Mouse (Mus musculus) R1 (cell line): Measurements from ENCODE around the gene Zdhhc14.
A peak's percentile ranks its signal among the peaks of the same experiment; 100 is the strongest.

ENCODE experiments used
- DNase-seq: peaks from one replicate; pipeline ENCODE4 v3.0.0-alpha.2; 2018; ENCODE audit warnings: low read depth, low spot score

Gene Zdhhc14

DNA sequence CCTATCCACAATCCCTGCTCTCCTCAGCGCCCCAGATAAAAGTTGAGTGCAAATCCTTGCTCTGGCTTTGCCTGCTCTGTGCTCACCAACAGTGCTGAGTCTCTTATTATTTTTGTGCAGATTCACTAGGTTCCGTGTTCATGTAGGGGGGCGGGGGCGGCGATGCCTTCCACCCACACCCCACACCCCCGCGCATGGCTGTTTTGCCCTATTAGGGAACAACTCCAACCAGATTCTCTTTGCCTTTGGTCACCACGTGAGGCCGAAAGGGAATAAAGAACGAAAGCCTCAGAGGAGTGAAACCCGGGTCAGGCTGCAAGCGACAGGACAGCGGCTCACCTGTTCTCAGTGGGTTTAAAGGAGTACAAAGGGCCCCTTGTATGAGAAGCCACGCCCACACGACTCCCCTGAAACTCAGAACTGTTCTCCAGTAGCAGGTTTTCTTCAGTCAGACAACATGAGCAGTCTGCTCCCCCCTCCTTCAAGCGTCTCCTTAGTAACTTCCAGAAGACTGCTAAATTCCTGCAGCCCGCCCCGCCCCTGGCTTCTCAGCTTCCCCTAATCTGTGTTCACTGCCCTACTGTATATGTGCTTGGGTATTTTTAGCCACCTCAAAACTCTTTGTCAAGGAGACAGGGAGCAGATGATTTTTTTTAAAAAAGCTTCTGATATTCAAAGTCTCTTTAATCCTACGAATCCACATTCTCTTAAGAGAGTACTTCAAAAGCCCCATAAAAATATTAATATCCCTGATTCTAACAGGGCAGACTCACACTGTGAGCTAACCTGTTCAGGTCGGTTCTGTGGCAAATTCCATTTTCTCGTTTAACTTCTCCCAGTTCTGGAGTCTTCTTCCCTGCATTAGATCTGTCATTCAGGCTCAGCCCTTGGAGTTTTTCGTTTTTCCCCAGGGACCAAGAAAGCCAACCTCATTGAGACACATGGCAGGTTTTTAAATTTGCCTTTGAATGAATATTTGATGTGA, 278.2 kb downstream of the Zdhhc14 start:
- DNase-seq: peak; percentile 90

DNA sequence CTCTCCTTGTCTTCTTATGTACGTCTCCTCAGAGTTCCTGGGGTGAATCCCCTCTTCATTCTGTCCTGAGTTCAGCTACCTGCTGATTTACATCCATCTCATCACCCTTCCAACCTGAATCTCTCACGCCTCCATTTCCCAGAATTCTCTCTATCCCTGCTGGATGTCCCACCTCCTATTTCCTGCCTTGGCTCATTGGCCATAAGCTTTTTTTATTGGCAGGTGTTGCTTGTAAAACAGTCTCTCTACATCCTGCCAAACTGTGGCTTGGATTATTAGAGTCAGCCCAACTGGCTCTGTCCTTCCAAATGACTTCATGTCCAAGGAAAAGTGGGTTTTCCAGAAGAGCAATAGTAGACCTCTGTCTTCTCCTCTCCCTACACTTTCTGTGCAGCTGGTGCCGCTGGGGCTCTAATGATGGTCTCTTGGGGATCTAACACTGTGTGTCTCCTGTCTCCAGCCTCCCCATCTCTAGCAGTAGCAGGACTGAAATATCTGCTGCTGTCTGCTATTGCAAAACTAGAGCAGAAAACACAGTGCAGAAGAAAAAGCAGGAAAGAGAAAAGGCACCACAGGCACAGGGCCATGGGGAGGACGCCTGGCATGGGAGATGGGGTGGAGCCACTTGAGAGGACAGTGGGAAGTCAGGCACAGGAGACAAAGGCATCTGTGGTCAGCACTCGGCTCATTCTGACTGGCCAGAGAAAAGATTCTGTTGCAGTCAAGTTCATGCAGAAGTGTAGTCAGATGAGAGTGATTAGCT, 288.0 kb downstream of the Zdhhc14 start:
- no peak for DNase-seq

DNA sequence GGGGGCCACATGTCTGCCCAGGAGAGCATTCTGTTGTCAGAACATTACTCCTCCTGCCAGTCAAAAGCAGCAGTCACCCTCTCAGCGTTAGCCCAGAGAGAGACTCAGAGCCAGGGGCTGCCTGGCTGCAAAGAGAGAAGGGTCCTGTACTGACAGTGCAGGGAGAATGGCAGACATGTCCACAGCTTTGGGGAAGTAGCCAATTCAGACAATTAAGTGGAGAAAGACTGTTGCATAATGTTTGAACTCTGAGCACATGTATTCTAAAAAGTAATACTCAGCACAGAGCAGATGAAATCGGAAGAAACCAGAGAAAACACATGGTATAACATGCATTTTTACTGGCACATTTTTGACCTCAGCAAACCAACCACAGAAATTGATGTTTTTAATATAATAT, 292.9 kb downstream of the Zdhhc14 start:
- no peak for DNase-seq

DNA sequence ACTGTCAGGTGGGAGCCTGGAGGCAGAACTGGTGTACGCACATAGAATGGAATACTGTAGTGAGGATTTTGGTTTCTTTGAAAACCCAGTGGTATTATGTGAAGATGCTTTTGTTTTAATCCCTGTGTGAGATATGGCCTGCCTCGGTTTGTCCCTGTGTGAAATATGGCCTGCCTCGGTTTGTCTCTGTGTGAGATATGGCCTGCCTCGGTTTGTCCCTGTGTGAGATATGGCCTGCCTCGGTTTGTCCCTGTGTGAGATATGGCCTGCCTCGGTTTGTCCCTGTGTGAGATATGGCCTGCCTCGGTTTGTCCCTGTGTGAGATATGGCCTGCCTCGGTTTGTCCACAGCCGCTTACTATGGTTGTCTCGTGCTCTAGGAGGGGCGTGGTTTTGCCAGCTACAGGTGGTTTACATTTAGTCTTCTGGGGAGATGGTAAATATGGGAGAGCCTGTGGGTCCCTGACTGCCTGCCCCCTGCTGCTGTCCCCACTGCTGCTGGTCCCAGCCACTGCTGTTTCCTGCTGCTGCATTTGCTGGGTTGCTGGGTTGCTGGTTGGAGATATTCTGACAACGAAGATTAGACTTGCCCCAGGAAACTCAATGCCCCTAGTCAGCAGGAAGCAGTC, 299.9 kb downstream of the Zdhhc14 start:
- DNase-seq: no peak

DNA sequence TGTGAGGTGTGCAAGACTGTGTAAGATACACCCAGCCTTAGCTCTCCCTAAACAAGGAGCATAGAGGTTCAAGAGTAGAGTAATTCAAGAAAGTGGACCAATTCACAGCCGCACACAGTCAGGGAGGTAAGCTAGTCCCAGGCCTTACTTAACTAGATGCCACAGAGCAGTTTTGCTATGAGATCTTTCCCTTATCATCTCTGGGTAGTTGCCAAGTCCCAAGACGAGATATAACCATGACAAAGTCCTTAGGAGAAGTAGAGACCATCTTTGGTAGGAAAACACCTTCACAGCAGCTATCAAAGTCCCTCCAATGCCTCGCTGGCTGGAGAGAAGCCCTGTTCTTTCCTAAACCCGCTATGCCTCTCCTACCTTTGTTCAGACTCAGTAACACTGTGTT, 301.2 kb downstream of the Zdhhc14 start:
- no peak for DNase-seq

DNA sequence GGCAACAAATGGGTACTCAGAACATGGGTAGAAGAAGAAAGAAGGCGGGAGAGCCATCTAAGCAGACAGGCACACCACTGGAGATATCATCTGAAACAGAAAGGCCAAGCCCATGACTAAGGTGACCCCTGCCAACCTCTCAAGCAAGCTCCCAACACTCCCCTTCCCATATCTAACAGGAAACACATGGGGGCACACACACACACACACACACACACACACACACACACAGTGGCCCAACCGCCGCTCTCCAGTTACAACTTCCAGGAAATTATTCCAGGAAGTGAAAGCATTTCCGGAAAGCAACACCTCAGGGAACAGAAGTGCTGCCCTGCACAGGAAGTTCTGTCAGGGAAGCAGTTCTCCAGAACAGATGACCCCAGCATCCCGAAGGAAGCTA, 301.9 kb downstream of the Zdhhc14 start:
- DNase-seq: no peak

DNA sequence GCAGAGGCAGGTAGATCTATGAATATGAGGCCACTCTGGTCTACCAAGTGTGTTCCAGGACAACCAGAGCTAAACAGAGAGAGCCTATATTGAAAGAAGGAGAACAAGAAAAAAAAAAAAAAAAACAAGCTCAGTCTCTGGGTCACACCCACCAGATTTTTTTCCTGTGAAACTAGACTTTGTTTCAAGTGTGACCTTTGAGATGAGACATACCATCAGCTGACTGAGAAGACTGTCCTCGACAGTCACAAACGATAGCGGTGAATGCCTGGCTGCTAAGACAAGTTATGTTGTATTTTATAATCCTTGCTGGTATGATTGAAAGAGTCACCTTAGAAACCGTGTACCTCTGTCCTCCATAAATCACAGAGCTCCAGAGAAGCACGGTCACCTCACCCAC, 303.0 kb downstream of the Zdhhc14 start:
- DNase-seq: no peak

DNA sequence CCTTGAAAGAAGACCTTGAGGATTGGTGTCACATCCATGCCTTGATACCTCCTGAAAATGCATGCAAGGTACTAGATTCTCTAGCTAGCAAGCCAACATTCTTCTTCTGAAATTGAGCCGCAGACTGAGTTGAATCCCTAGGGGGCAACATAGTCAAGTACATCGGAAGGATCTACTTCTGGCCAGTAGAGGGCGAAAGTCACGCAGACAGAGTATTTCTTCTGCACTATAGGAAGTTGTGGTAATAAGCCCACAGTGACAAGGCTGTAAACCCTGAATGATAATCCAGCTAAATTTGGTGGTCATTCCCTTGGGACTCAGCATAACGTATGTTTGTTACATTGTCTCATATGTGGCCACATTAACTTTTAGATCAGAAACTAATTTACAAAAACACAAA, 303.5 kb downstream of the Zdhhc14 start:
- DNase-seq: peak; percentile 82

DNA sequence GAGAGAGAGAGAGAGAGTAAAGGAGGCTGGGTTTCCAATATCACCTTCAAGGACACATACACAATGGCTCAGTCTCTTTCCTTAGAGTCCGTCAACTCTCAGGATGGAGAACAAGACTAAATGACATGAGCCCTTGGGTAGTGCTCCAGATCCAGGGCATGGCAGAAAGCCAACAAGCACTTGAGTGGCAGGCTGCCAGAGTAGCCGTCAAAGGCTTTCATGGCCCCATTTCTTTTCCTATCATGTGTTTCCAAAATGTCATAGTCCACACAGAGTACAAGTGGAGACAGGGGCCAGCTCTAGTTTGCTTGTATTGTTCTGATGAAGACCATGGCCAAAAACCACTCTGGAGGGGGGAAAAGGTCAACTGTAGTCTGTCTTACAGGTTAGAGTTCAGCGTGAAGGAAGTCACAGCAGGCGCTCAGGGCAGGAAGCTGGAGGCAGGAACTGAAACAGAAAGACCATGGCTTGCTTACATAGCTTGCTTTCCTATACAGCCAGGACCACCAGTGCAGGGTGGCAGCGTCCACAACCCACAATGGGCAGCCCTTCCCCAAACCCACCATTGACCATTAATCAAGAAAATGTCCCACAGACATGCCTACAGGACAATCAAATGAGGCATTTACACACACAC, 304.9 kb downstream of the Zdhhc14 start:
- DNase-seq: no peak

DNA sequence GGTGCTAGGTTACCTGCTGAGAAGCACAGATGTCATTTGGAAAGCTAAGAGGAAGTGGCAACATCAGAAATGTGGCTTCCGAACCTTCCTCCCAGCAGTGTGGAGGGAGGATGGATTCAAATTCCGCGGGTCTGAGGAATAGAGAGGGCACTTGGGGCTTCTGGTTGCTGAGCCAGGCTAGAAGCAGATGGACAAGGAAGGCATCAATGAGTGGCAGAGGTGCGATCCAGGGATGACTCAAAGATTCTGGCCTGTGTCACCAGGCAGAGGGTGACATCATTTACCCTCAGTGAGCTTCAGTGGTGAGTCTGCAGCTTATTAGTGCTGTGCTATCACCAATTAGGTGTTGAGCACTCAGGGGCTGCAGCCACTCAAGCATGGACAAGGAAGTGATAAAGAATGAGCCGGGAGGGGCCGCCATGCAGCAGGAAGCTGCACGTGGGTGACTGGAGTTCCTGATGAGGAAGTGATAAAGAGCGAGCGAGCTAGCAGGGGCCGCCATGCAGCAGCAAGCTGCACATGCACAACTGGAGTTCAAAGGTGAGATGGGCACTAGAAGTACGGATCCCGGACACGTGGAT, 306.0 kb downstream of the Zdhhc14 start:
- DNase-seq: no peak

DNA sequence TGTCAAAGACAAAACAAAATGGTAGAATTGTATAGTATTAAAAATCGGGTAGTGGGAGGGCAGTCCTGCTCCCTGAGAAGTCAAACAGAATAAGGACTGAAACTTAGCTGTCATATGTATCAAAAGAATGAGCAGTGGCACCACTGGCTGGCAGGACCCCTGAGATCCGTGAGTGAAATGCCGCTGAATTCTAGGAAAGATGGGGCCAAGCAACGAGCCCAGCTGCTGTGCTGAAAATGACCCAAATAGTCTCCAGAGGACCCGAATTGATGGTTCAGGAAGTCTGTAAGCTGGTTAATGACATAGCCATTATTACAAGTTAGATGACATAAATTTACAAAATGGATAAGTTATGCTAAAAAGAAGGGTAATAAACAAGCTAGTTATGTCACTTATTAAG, 306.5 kb downstream of the Zdhhc14 start:
- DNase-seq: no peak

DNA sequence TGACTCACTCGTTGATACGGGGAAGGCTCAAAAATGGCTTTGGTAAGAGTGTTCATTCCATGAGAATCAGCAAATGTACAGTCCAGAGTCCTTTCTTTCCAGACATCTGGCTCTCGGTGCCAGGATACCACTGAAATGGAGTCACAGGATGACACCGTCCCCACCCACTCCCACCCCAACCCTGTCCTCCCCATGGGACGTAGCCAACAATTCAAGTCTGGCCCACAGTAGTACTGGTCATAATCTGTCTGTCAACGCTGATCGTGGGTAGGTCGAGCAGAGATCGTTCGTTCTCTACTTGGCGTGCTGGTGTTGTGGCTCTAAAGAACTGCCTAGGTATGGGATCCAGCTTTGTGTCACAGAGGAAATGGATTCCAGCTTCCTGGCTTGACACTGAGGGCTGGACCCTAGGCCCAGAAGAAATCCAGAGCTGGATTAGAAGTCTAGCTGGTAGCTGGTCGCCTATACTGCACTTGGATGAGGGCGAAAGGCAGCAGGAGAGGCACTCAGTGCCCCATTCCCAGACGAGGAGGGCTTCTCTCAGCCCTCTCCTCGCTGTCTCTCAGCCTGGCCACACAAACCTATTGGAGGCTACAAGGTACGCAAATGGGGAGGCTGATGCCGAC, 307.2 kb downstream of the Zdhhc14 start:
- DNase-seq: no peak

DNA sequence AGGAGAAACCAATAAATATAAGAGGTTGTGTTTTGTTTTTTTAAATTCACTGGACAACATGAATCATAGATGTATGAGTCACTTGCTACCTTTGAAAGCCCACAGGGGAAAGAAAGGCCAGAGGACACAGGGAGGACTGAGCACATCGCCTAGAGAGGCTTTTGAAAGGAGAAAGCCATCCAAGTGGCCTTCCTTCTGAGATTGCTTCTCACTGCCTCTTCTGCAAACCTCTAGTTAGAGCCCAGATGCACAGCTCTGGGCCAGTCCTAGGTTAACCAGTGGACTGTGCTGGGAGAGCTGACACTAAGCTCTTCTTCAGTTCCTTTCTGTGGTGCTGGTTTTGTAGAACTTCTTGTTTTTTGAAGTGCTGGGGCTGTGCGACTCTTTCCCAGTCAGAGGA, 307.9 kb downstream of the Zdhhc14 start:
- DNase-seq: no peak

DNA sequence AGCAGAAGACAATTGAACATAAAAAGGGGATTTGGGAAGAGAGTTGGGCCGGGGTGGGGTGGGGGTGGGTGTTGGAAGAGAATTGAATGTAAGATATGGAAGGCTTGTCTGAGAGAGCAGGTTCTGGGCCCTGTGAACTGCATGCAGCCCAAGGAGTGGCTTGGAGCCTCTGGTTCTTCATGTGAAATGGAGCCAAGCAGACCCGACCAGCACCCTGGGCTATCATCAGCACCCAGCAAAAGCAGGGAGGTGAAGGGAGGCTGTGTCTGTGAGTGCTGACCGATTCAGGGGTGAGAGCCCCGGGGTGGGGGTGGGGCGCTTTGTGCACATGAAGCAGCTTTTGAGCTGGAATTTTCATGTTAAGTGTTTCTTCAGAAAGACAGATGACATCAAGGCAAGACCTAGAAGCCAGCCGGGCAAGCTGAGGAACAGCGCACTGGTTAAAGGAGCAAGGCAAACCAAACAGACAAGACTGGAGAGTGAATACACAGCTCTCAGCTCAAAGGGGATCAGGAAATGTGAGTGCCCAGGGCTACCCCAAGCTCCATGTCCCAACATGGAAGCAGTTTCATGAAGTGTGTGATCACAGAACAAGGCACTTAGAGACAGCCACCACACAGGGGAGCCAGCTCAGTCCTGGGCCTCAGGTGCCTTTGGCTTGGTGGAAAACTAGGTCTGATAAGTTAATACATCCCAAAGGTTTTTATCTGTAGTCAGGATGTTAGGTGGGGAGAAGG, 308.6 kb downstream of the Zdhhc14 start:
- DNase-seq: no peak

DNA sequence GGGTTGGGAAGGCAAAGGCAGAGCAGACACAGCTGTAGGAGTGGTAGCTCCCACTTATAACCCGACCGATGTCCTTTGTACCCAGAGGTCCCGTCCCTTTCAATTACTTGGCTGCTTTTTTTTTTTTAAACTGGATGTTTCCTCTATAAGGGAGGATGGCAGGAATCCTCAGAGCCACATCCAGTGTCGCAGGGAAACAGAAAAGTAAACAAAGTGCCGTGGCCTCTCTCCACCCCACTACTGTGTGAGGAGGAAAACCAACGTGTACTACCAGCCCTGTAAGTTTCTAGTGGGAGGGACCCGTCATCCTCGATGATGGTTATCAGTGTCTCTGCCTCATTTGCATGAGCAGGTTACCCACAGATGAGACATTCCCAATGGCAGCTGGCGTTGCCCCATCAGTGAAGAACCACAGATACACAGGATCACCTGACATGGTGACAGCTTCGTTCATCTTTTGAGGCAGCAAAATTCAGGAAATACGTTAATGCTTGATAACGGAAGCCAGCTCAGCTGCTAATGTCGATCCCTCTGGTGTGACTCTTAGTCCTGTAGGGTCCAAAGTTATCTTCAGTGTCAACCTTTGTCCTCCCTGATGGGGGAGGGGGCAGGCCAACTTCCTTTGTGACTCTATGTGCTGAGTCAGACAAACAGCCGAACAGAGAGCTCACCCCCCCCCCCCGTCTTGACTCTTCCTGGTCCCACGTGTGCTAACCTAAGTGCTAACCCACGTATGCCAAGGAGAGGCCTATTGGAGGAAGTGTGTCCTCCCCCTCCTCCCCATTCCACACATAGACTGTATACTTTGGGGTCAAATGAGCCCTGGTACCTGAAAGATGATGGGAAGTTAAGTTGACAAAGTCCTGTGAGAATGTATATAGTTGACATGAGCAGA, 309.7 kb downstream of the Zdhhc14 start:
- DNase-seq: no peak

DNA sequence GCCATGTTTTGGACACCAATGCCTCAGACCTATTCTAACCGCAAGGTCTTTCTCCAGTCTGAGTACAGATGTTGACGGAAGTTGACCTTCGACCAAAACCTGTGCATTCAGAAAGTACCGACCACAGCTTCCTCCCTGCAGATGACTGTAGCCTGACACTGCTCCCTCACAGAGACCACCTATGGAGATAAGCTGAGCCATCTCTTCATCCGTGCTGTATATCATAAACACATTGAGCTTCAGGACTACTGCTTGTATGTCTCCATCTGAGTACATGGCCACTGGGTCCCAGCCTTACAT, 310.2 kb downstream of the Zdhhc14 start:
- no peak for DNase-seq
